Mouse (Mus musculus) yolk sac, embryonic 10.5 days (tissue): Measurements from ENCODE around the gene Pdrg1.
A peak's percentile ranks its signal among the peaks of the same experiment; 100 is the strongest.

Source experiments
- DNase-seq: peaks from one replicate; pipeline ENCODE4 v3.0.0-alpha.2; 2017; ENCODE audit warnings: low spot score

The Pdrg1 gene

GRCm38 (mm10) chr2:153031126-153032082 is 16.2 kb upstream of the Pdrg1 start, which contains the start of gene Xkr7:
TSS of gene Xkr7 (plus strand) at chr2:153031852.
- DNase-seq = no peak

- no peak for DNase-seq
These were observed 15.2 kb upstream of the Pdrg1 start for GRCm38 (mm10) chr2:153030422-153030821.

- no peak for DNase-seq
These were observed 12.3 kb upstream of the Pdrg1 start for GRCm38 (mm10) chr2:153027501-153027900.

- DNase-seq = no peak
These were observed 10.8 kb upstream of the Pdrg1 start for GRCm38 (mm10) chr2:153026052-153026451.

GRCm38 (mm10) chr2:153022855-153023254 is 7.6 kb upstream of the Pdrg1 start:
- DNase-seq = no peak

- DNase-seq = no peak
These were observed 5.9 kb upstream of the Pdrg1 start for GRCm38 (mm10) chr2:153021163-153021562.

GRCm38 (mm10) chr2:153019355-153019754 is 4.1 kb upstream of the Pdrg1 start:
- no peak for DNase-seq

- no peak for DNase-seq
These were observed 1.6 kb upstream of the Pdrg1 start for GRCm38 (mm10) chr2:153016786-153017185.

GRCm38 (mm10) chr2:153015804-153016203 is 577 bp upstream of the Pdrg1 start:
- DNase-seq = no peak

GRCm38 (mm10) chr2:153013724-153014515 is 1.3 kb downstream of the Pdrg1 start:
- no peak for DNase-seq

- DNase-seq = no peak
These were observed 5.8 kb downstream of the Pdrg1 start for GRCm38 (mm10) chr2:153009192-153009973.

- no peak for DNase-seq
These were observed 9.2 kb downstream of the Pdrg1 start for GRCm38 (mm10) chr2:153005981-153006380.

GRCm38 (mm10) chr2:153003681-153004338 is 11.4 kb downstream of the Pdrg1 start:
- DNase-seq = no peak

GRCm38 (mm10) chr2:153002492-153003248 is 12.6 kb downstream of the Pdrg1 start:
- no peak for DNase-seq

GRCm38 (mm10) chr2:152997046-152997445 is 18.2 kb downstream of the Pdrg1 start:
- DNase-seq = no peak

GRCm38 (mm10) chr2:152991529-152991928 is 23.7 kb downstream of the Pdrg1 start:
- DNase-seq = no peak

- no peak for DNase-seq
These were observed 29.6 kb downstream of the Pdrg1 start for GRCm38 (mm10) chr2:152985582-152985981.

- no peak for DNase-seq
These were observed 38.2 kb downstream of the Pdrg1 start for GRCm38 (mm10) chr2:152976991-152977390.

- DNase-seq = no peak
These were observed 49.7 kb downstream of the Pdrg1 start for GRCm38 (mm10) chr2:152965555-152965954.

- peak; percentile 66 for DNase-seq
These were observed 53.0 kb downstream of the Pdrg1 start, which contains the start of gene Ttll9 for GRCm38 (mm10) chr2:152962091-152962793. TSS of gene Ttll9 (plus strand) at chr2:152962485.
